Comparison of ENCODE assay signal across 9 mouse cellular contexts in the genomic region with DNA sequence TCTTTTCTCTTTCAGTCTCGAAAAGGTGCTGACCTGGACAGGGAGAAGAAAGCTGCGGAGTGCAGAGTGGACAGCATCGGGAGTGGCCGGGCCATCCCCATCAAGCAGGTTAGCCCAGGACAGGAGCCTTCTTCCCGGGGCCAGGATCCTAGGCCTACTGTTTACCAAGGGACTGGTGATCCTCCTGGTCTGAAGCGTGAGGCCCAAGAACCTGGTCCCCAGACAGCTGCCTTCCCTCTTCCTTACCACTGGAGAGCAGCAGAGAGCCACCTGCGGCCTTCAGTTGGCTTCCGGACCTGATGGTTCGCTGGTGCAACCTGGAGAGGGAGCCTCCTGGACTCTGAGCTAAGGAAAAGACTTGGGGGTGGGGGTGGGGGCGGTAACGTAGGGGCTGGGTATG. TPM values are rescaled to one million over a fixed set of nuclear protein-coding genes. Genes with fewer than 3 reads are reported as not detected.
A peak's percentile ranks its signal among the peaks of the same experiment; 100 is the strongest.
DNase-seq lines count a peak whose midpoint lies in the region; ATAC-seq and TF ChIP-seq lines count a peak whose summit lies in the region.
"Had no signal": no experiment of that assay in that cellular context is flagged by ENCODE, and none has a peak within 500 bp of the region (broad histone marks: within the 10 kb centered on the region; RNA-seq: fewer than 3 reads in every experiment).

No protein-coding gene starts in this region.

- H3K36me3 ChIP-seq in heart, adult 2 months (ENCODE audit: control insufficient read depth, insufficient read depth, low read length), result no peaks in the 10 kb centered on the region
- H3K36me3 ChIP-seq in liver, embryonic 15.5 days (replicated peaks), result peaks cover 72% of the 10 kb centered on the region
- peaks cover 23% of the 10 kb centered on the region for H3K36me3 ChIP-seq in neural tube, embryonic 11.5 days (ENCODE audit: control insufficient read depth, insufficient read depth, low read length)

- intact Hi-C loops in heart, adult 2 months (cut with DNase I), result no loop called here

- no peaks in the 10 kb centered on the region for H3K9me3 ChIP-seq in liver, embryonic 15.5 days (replicated peaks)
- no peaks in the 10 kb centered on the region for H3K9me3 ChIP-seq in neural tube, embryonic 11.5 days (ENCODE audit: control insufficient read depth, low read length)

- DNase-seq in CD4-positive, CD25-positive, alpha-beta regulatory T cell, adult 2 months (ENCODE audit: low read depth, low spot score), result peak; percentile 75
- DNase-seq in heart, adult 2 months, result peak; percentile 45 to 46
- DNase-seq in kidney, adult 8-10 months, result peak; percentile 81 to 87
- DNase-seq in neural tube, embryonic 11.5 days (ENCODE audit: low spot score), result peak; percentile 79
- DNase-seq in thymus, postnatal 0 days (ENCODE audit: low spot score), result peak; percentile 61

- H3K79me2 ChIP-seq in heart, adult 2 months (replicated peaks; ENCODE audit: control insufficient read depth, insufficient read depth, low read length), result no peaks in the 10 kb centered on the region

- no peaks in the 10 kb centered on the region for H3K27me3 ChIP-seq in heart, adult 2 months (ENCODE audit: control insufficient read depth, insufficient read depth, low read length)
- H3K27me3 ChIP-seq in liver, embryonic 15.5 days, result no peaks in the 10 kb centered on the region
- no peaks in the 10 kb centered on the region for H3K27me3 ChIP-seq in neural tube, embryonic 11.5 days (ENCODE audit: control insufficient read depth, insufficient read depth, low read length)

- H3K4me1 ChIP-seq in cortical plate, adult 2 months (ENCODE audit: control insufficient read depth, insufficient read depth, low read length), result peaks cover 11% of the 10 kb centered on the region
- H3K4me1 ChIP-seq in heart, adult 2 months (ENCODE audit: control insufficient read depth, insufficient read depth, low read length), result peaks cover 3% of the 10 kb centered on the region
- H3K4me1 ChIP-seq in liver, embryonic 15.5 days (replicated peaks), result peaks cover 12% of the 10 kb centered on the region; the same call in 1 of the 2 replicates
- peaks cover 12% of the 10 kb centered on the region for H3K4me1 ChIP-seq in neural tube, embryonic 11.5 days (ENCODE audit: control insufficient read depth, insufficient read depth, low read length)

- no peak overlapping the region for H3K27ac ChIP-seq in cortical plate, adult 2 months (ENCODE audit: insufficient read depth, low read length)
- H3K27ac ChIP-seq in heart, adult 2 months, result no peak overlapping the region
- peak overlapping the region; percentile 67 for H3K27ac ChIP-seq in liver, embryonic 15.5 days (replicated peaks)
- H3K27ac ChIP-seq in neural tube, embryonic 11.5 days (ENCODE audit: low read depth, low read length), result no peak overlapping the region

- ATAC-seq in activated CD4-positive, CD25-positive, alpha-beta regulatory T cell, adult 4 months, result peak; percentile 57
- peak; percentile 5; the same call in 1 of the 2 replicates for ATAC-seq in liver, embryonic 15.5 days (ENCODE audit: insufficient read depth)
- ATAC-seq in neural tube, embryonic 11.5 days (ENCODE audit: insufficient read depth, low FRiP score, low TSS enrichment), result peak; percentile 32; the same call in 1 of the 2 replicates

- 45% methylated on average over 11 of the region's 11 CpGs for whole genome bisulfite sequencing in heart, adult 2 months
- WGBS in liver, embryonic 15.5 days (ENCODE audit: insufficient replicate concordance), result 46% methylated on average over 11 of the region's 11 CpGs
- WGBS in neural tube, embryonic 11.5 days, result 23% methylated on average over 11 of the region's 11 CpGs

- peak overlapping the region; percentile 42 for H3K4me2 ChIP-seq in liver, embryonic 15.5 days
- no peak overlapping the region for H3K4me2 ChIP-seq in neural tube, embryonic 11.5 days (ENCODE audit: low read depth)

- TF ChIP-seq CTCF in cortical plate, adult 2 months (IDR thresholded peaks at IDR 0.05; ENCODE audit: extremely low read depth, insufficient read depth, low read length), result peak; percentile 72
- peak; percentile 77 for TF ChIP-seq CTCF in heart, adult 2 months (IDR thresholded peaks at IDR 0.05)

- 0 out of 2 replicates have a peak, but pooled peaks have one; percentile 49 for TF ChIP-seq EP300 in heart, adult 2 months (IDR thresholded peaks at IDR 0.05; ENCODE audit: insufficient read depth, low read depth, low read length)

- no peak for TF ChIP-seq POLR2A in cortical plate, adult 2 months (IDR thresholded peaks at IDR 0.05; ENCODE audit: extremely low read depth, insufficient read depth, low read length)
- TF ChIP-seq POLR2A in heart, adult 2 months (IDR thresholded peaks at IDR 0.05; ENCODE audit: insufficient read depth, low read depth, low read length), result no peak

- H3K4me3 ChIP-seq in cortical plate, adult 2 months (ENCODE audit: insufficient read depth, low read length), result no peak overlapping the region
- no peak overlapping the region for H3K4me3 ChIP-seq in heart, adult 2 months
- no peak overlapping the region for H3K4me3 ChIP-seq in liver, embryonic 15.5 days (replicated peaks)
- H3K4me3 ChIP-seq in neural tube, embryonic 11.5 days (ENCODE audit: low read depth, low read length), result no peak overlapping the region
- H3K4me3 ChIP-seq: erythroblast, embryonic 14.5 days had no signal

- no peak overlapping the region for H3K9ac ChIP-seq in heart, adult 2 months (ENCODE audit: low read depth, low read length)
- no peak overlapping the region for H3K9ac ChIP-seq in liver, embryonic 15.5 days
- H3K9ac ChIP-seq in neural tube, embryonic 11.5 days (ENCODE audit: low read length), result no peak overlapping the region

RNA-seq across cellular contexts. Expression of a gene that starts 31.3 kb away (rescaled TPM):
- 1 to 10 TPM; 3.9 to 6.0 TPM for polyA plus RNA-seq in activated CD4-positive, CD25-positive, alpha-beta regulatory T cell, adult 4 months (2017; shearing (Covaris generic))
- polyA plus RNA-seq in cortical plate, adult 2 months (2012; rRNA removed), result 438 and 458 TPM in 2 replicates
- total RNA-seq in heart, adult 2 months (2021), result 100 to 1,000 TPM in 1 of 2 experiments, 10 to 100 TPM in 1; 88.4 to 103 TPM
- polyA plus RNA-seq in heart, adult 2 months (2012; rRNA removed), result 78.1 and 102 TPM in 2 replicates
- polyA plus RNA-seq in liver, embryonic 15.5 days (2015; fragmentation: Nextera tagmentation; extraction: Ambion mirVana), result 11.3 and 14.7 TPM in 2 replicates
- 61.0 and 72.0 TPM in 2 replicates for polyA plus RNA-seq in neural tube, embryonic 11.5 days (2014; fragmentation: Nextera tagmentation; extraction: Ambion mirVana)
- 24.5 and 26.9 TPM in 2 replicates for polyA plus RNA-seq in thymus, postnatal 0 days (2015; fragmentation: Nextera tagmentation; extraction: Ambion mirVana)

RNA-seq across cellular contexts. Expression of a gene that starts 35.7 kb away (rescaled TPM):
- 10 to 100 TPM; 51.1 to 65.5 TPM for polyA plus RNA-seq in activated CD4-positive, CD25-positive, alpha-beta regulatory T cell, adult 4 months (2017; shearing (Covaris generic))
- polyA plus RNA-seq in cortical plate, adult 2 months (2012; rRNA removed), result 48.7 and 49.0 TPM in 2 replicates
- 10 to 100 TPM; 10.4 to 13.9 TPM for total RNA-seq in heart, adult 2 months (2021)
- 28.5 and 34.0 TPM in 2 replicates for polyA plus RNA-seq in heart, adult 2 months (2012; rRNA removed)
- 5.1 and 5.5 TPM in 2 replicates for polyA plus RNA-seq in liver, embryonic 15.5 days (2015; fragmentation: Nextera tagmentation; extraction: Ambion mirVana)
- polyA plus RNA-seq in neural tube, embryonic 11.5 days (2014; fragmentation: Nextera tagmentation; extraction: Ambion mirVana), result 31.5 and 33.1 TPM in 2 replicates
- polyA plus RNA-seq in thymus, postnatal 0 days (2015; fragmentation: Nextera tagmentation; extraction: Ambion mirVana), result 33.7 and 35.4 TPM in 2 replicates

RNA-seq across cellular contexts. Expression of a gene that starts 38.2 kb away (rescaled TPM):
- polyA plus RNA-seq in activated CD4-positive, CD25-positive, alpha-beta regulatory T cell, adult 4 months (2017; shearing (Covaris generic)), result 10 to 100 TPM; 34.9 to 49.5 TPM
- polyA plus RNA-seq in cortical plate, adult 2 months (2012; rRNA removed), result 237 and 255 TPM in 2 replicates
- total RNA-seq in heart, adult 2 months (2021), result 100 to 1,000 TPM; 287 to 328 TPM
- 609 and 613 TPM in 2 replicates for polyA plus RNA-seq in heart, adult 2 months (2012; rRNA removed)
- polyA plus RNA-seq in liver, embryonic 15.5 days (2015; fragmentation: Nextera tagmentation; extraction: Ambion mirVana), result 49.3 and 55.5 TPM in 2 replicates
- 89.7 and 93.7 TPM in 2 replicates for polyA plus RNA-seq in neural tube, embryonic 11.5 days (2014; fragmentation: Nextera tagmentation; extraction: Ambion mirVana)
- 86.0 and 88.5 TPM in 2 replicates for polyA plus RNA-seq in thymus, postnatal 0 days (2015; fragmentation: Nextera tagmentation; extraction: Ambion mirVana)

RNA-seq across cellular contexts. Expression of a gene that starts 43.7 kb away (rescaled TPM):
- polyA plus RNA-seq in activated CD4-positive, CD25-positive, alpha-beta regulatory T cell, adult 4 months (2017; shearing (Covaris generic)), result under 1 TPM in 1 of 2 experiments, not detected in 1; 0.09 TPM
- polyA plus RNA-seq in cortical plate, adult 2 months (2012; rRNA removed), result 0.04 and 0.06 TPM in 2 replicates
- total RNA-seq in heart, adult 2 months (2021), result not detected
- 0.06 TPM in 1 of 2 replicates, not detected in the other for polyA plus RNA-seq in heart, adult 2 months (2012; rRNA removed)
- not detected in 2 replicates for polyA plus RNA-seq in liver, embryonic 15.5 days (2015; fragmentation: Nextera tagmentation; extraction: Ambion mirVana)
- 0.92 and 1.3 TPM in 2 replicates for polyA plus RNA-seq in neural tube, embryonic 11.5 days (2014; fragmentation: Nextera tagmentation; extraction: Ambion mirVana)
- polyA plus RNA-seq in thymus, postnatal 0 days (2015; fragmentation: Nextera tagmentation; extraction: Ambion mirVana), result 0.10 TPM in 1 of 2 replicates, not detected in the other
- polyA plus RNA-seq: erythroblast, embryonic 14.5 days had no signal

RNA-seq across cellular contexts. Expression of a gene that starts 57.5 kb away (rescaled TPM):
- not detected for polyA plus RNA-seq in activated CD4-positive, CD25-positive, alpha-beta regulatory T cell, adult 4 months (2017; shearing (Covaris generic))
- 0.40 and 0.42 TPM in 2 replicates for polyA plus RNA-seq in cortical plate, adult 2 months (2012; rRNA removed)
- 10 to 100 TPM; 80.8 to 93.5 TPM for total RNA-seq in heart, adult 2 months (2021)
- 138 and 163 TPM in 2 replicates for polyA plus RNA-seq in heart, adult 2 months (2012; rRNA removed)
- 0.07 and 0.12 TPM in 2 replicates for polyA plus RNA-seq in liver, embryonic 15.5 days (2015; fragmentation: Nextera tagmentation; extraction: Ambion mirVana)
- 0.38 TPM in 1 of 2 replicates, not detected in the other for polyA plus RNA-seq in neural tube, embryonic 11.5 days (2014; fragmentation: Nextera tagmentation; extraction: Ambion mirVana)
- 0.88 and 0.94 TPM in 2 replicates for polyA plus RNA-seq in thymus, postnatal 0 days (2015; fragmentation: Nextera tagmentation; extraction: Ambion mirVana)
- polyA plus RNA-seq: erythroblast, embryonic 14.5 days had no signal

Comparison
In these comparisons a context has a peak if more than half of its experiments do, and no peak if none do; other contexts are left out.
1. ATAC-seq: peak in every context shown above with its lines; median percentile 57 in activated CD4-positive, CD25-positive, alpha-beta regulatory T cell, adult 4 months; 32 in neural tube, embryonic 11.5 days; 5 in liver, embryonic 15.5 days.